Mouse (Mus musculus): ENCODE results near the gene Smarcd3.

The Smarcd3 gene

GRCm38 (mm10) chr5:24620626-24621025 is 3.6 kb downstream of the Smarcd3 start:
- DNase-seq (ENCODE audit: low spot score in 2 of 2): no peak

GRCm38 (mm10) chr5:24620116-24620515 is 4.1 kb downstream of the Smarcd3 start:
- no peak for DNase-seq (ENCODE audit: low spot score in 2 of 2)

- no peak for DNase-seq (ENCODE audit: low spot score in 2 of 2)
These were observed 5.3 kb downstream of the Smarcd3 start for GRCm38 (mm10) chr5:24618921-24619320.

- no peak for DNase-seq (ENCODE audit: low spot score in 2 of 2)
These were observed 9.1 kb downstream of the Smarcd3 start for GRCm38 (mm10) chr5:24615097-24615496.

- no peak for DNase-seq (ENCODE audit: low spot score in 2 of 2)
These were observed 11.9 kb downstream of the Smarcd3 start for GRCm38 (mm10) chr5:24612302-24612649.

- DNase-seq (ENCODE audit: low spot score in 2 of 2): no peak
These were observed 12.6 kb downstream of the Smarcd3 start for GRCm38 (mm10) chr5:24611366-24612301.

GRCm38 (mm10) chr5:24609388-24609787 is 14.8 kb downstream of the Smarcd3 start:
- no peak for DNase-seq (ENCODE audit: low spot score in 2 of 2)

GRCm38 (mm10) chr5:24605980-24606665 is 18.1 kb downstream of the Smarcd3 start:
- DNase-seq (ENCODE audit: low spot score in 2 of 2): no peak

GRCm38 (mm10) chr5:24605321-24605979 is 18.8 kb downstream of the Smarcd3 start:
- no peak for DNase-seq (ENCODE audit: low spot score in 2 of 2)

GRCm38 (mm10) chr5:24604656-24605100 is 19.5 kb downstream of the Smarcd3 start:
- DNase-seq (ENCODE audit: low spot score in 2 of 2): no peak

GRCm38 (mm10) chr5:24604080-24604655 is 20.0 kb downstream of the Smarcd3 start:
- no peak for DNase-seq (ENCODE audit: low spot score in 2 of 2)

- DNase-seq (ENCODE audit: low spot score in 2 of 2): no peak
These were observed 20.7 kb downstream of the Smarcd3 start for GRCm38 (mm10) chr5:24603431-24604010.

GRCm38 (mm10) chr5:24602751-24603343 is 21.4 kb downstream of the Smarcd3 start:
- no peak for DNase-seq (ENCODE audit: low spot score in 2 of 2)

- no peak for DNase-seq (ENCODE audit: low spot score in 2 of 2)
These were observed 22.1 kb downstream of the Smarcd3 start for GRCm38 (mm10) chr5:24601911-24602750.

- no peak for DNase-seq (ENCODE audit: low spot score in 2 of 2)
These were observed 23.0 kb downstream of the Smarcd3 start for GRCm38 (mm10) chr5:24601071-24601835.

- DNase-seq (ENCODE audit: low spot score in 2 of 2): no peak
These were observed 24.0 kb downstream of the Smarcd3 start for GRCm38 (mm10) chr5:24600236-24600635.

- DNase-seq (ENCODE audit: low spot score in 2 of 2): no peak
These were observed 25.1 kb downstream of the Smarcd3 start for GRCm38 (mm10) chr5:24599137-24599536.

- no peak for DNase-seq (ENCODE audit: low spot score in 2 of 2)
These were observed 25.6 kb downstream of the Smarcd3 start for GRCm38 (mm10) chr5:24598570-24599006.

- no peak for DNase-seq (ENCODE audit: low spot score in 2 of 2)
These were observed 26.2 kb downstream of the Smarcd3 start for GRCm38 (mm10) chr5:24597901-24598569.
